In genomic region chr3:102501186-102501585, GRCm38 (mm10) we compare ENCODE assay signal across 6 mouse cellular contexts.
"Had no signal": no experiment of that assay in that cellular context is flagged by ENCODE, and none has a peak within 500 bp of the region (broad histone marks: within the 10 kb centered on the region; RNA-seq: fewer than 3 reads in every experiment).

No protein-coding gene starts in this region.

- DNase-seq: kidney, postnatal 10 days; kidney, postnatal 4 days; lung, embryonic 14.5 days; lung, postnatal 10 days; thymus, postnatal 4 days had no signal

- ATAC-seq: midbrain, embryonic 16.5 days had no signal
